Mouse (Mus musculus): ENCODE results near the gene Ankrd23.

GRCm38 (mm10) chr1:36540132-36540531, 3.4 kb upstream of the Ankrd23 start:
- no peak for TF ChIP-seq CTCF (conservative IDR thresholded peaks at IDR 0.05 in 1 of 2, IDR thresholded peaks at IDR 0.05 in 1 of 2; ENCODE audit: low read depth in 2 of 2, low read length in 2 of 2)
- TF ChIP-seq TBP (conservative IDR thresholded peaks at IDR 0.05; ENCODE audit: low read depth, low read length): no peak
- no peak for TF ChIP-seq TCF12 (IDR thresholded peaks at IDR 0.05; ENCODE audit: low read depth, low read length)
- no peak for TF ChIP-seq GABPA (IDR thresholded peaks at IDR 0.05; ENCODE audit: insufficient replicate concordance, low read depth, low read length)
- no peak for TF ChIP-seq EP300 (IDR thresholded peaks at IDR 0.05; ENCODE audit: low read length)
- TF ChIP-seq IRF4 (IDR thresholded peaks at IDR 0.05; ENCODE audit: low read depth, low read length): no peak
- TF ChIP-seq SMC3 (IDR thresholded peaks at IDR 0.05; ENCODE audit: low read depth, low read length): no peak
- TF ChIP-seq NELFE (IDR thresholded peaks at IDR 0.05; ENCODE audit: low read depth, low read length): no peak

Data from CH12.LX (cell line).